Mouse (Mus musculus) hindbrain, embryonic 12.5 days (tissue): ENCODE results near the gene Mta1. TPM values are rescaled to one million over a fixed set of nuclear protein-coding genes. Genes with fewer than 3 reads are reported as not detected.
A peak's percentile ranks its signal among the peaks of the same experiment; 100 is the strongest.

Experiments
- ATAC-seq: fragments of 200-750 bp; cut with Nextera tagmentation; 2 replicates; pipeline ENCODE4 v1.8.0; 2017; ENCODE audit warnings: moderate TSS enrichment; ENCODE audit not compliant: low FRiP score
- H3K27ac ChIP-seq: fragments of 300-500 bp; sonication (generic); 2 replicates; pipeline ENCODE4 v1.5.1; 2016; ENCODE audit warnings: mild to moderate bottlenecking
- H3K27me3 ChIP-seq: fragments of 300-500 bp; sonication (generic); 2 replicates; pipeline ENCODE4 v1.6.1; 2016; ENCODE audit warnings: mild to moderate bottlenecking
- H3K36me3 ChIP-seq: fragments of 300-500 bp; sonication (generic); 2 replicates; pipeline ENCODE4 v1.6.1; 2016; ENCODE audit warnings: mild to moderate bottlenecking
- H3K4me1 ChIP-seq: fragments of 300-500 bp; sonication (generic); 2 replicates; pipeline ENCODE4 v1.6.1; 2016
- H3K4me2 ChIP-seq: fragments of 300-500 bp; sonication (generic); replicated peaks from 2 replicates; pipeline ENCODE4 v1.6.1; 2016; ENCODE audit warnings: mild to moderate bottlenecking
- H3K4me3 ChIP-seq: fragments of 300-500 bp; sonication (generic); 2 replicates; pipeline ENCODE4 v1.5.1; 2016; ENCODE audit warnings: mild to moderate bottlenecking
- H3K9ac ChIP-seq: fragments of 300-500 bp; sonication (generic); 2 replicates; pipeline ENCODE4 v1.6.1; 2016; ENCODE audit warnings: mild to moderate bottlenecking, moderate library complexity
- H3K9me3 ChIP-seq: fragments of 300-500 bp; sonication (generic); replicated peaks from 2 replicates; pipeline ENCODE4 v1.6.1; 2016; ENCODE audit warnings: mild to moderate bottlenecking
- WGBS: fragments of 180-500 bp; shearing (Covaris S2); methylation state at CpG from one replicate; pipeline ENCODE4 v1.1.7; 2016; 5-methylcytosine and 5-hydroxymethylcytosine counted together
- polyA plus RNA-seq: library from polyadenylated mRNA; unstranded; fragments of >200 nt; fragmentation: Nextera tagmentation; extraction: Ambion mirVana; gene quantifications from 2 replicates; pipeline ENCODE4 v1.2.1, GENCODE M21; 2016

The Mta1 gene
- polyA plus RNA-seq, 1 experiment from 2014 or later, result 18.9 TPM

- Histone ChIP-seq H3K9me3 (no peaks in the 10 kb centered on the region), H3K9ac (no peak overlapping the region), H3K27me3 (peaks cover 28% of the 10 kb centered on the region), H3K36me3 (peaks cover 26% of the 10 kb centered on the region), H3K4me2 (no peak overlapping the region), H3K4me1 (peaks cover 51% of the 10 kb centered on the region), H3K27ac (no peak overlapping the region), H3K4me3 (no peak overlapping the region)
- no peak for ATAC-seq
- WGBS, result 94% methylated on average over 16 of the region's 16 CpGs
Measured at GRCm38 (mm10) chr12:113144886-113145285, 46.8 kb downstream of the Mta1 start.

- no peaks in the 10 kb centered on the region for H3K9me3 ChIP-seq
- H3K4me2 ChIP-seq, result no peak overlapping the region
- H3K27me3 ChIP-seq, result peaks cover 35% of the 10 kb centered on the region
- peaks cover 26% of the 10 kb centered on the region for H3K36me3 ChIP-seq
- no peak overlapping the region for H3K9ac ChIP-seq
- ATAC-seq, result peak; percentile 17; the same call in 1 of the 2 replicates
- no peak overlapping the region for H3K4me3 ChIP-seq
- H3K4me1 ChIP-seq, result peaks cover 50% of the 10 kb centered on the region
- no peak overlapping the region for H3K27ac ChIP-seq
- WGBS, result 85% methylated on average over 5 of the region's 5 CpGs
Measured at GRCm38 (mm10) chr12:113145591-113145990, 47.5 kb downstream of the Mta1 start.

GRCm38 (mm10) chr12:113146112-113147057 lies 48.3 kb downstream of the Mta1 start, which contains the start of gene Crip1:
Crip1 (plus strand) TSS chr12:113146316.
- Histone ChIP-seq H3K36me3 (peaks cover 26% of the 10 kb centered on the region), H3K9ac (peak within 1 kb of the TSS; percentile 33; the same call in 1 of the 2 replicates), H3K27ac (peak within 1 kb of the TSS; percentile 49; the same call in 1 of the 2 replicates), H3K4me1 (peaks cover 49% of the 10 kb centered on the region), H3K27me3 (peaks cover 37% of the 10 kb centered on the region), H3K4me2 (peak within 1 kb of the TSS; percentile 32), H3K4me3 (peak within 1 kb of the TSS; percentile 9; the same call in 1 of the 2 replicates), H3K9me3 (no peaks in the 10 kb centered on the region)
- ATAC-seq, result no peak; the same call in 1 of the 2 replicates
- WGBS, result 9% methylated on average over 45 of the region's 45 CpGs

- 81% methylated on average over 8 of the region's 8 CpGs for WGBS
- no peak overlapping the region for H3K4me3 ChIP-seq
- no peak overlapping the region for H3K9ac ChIP-seq
- H3K4me1 ChIP-seq, result peaks cover 48% of the 10 kb centered on the region
- no peak overlapping the region for H3K27ac ChIP-seq
- H3K9me3 ChIP-seq, result no peaks in the 10 kb centered on the region
- H3K36me3 ChIP-seq, result peaks cover 26% of the 10 kb centered on the region
- ATAC-seq, result no peak
- H3K4me2 ChIP-seq, result no peak overlapping the region
- peaks cover 44% of the 10 kb centered on the region for H3K27me3 ChIP-seq
Measured at GRCm38 (mm10) chr12:113147481-113147880, 49.4 kb downstream of the Mta1 start.

- no peak overlapping the region for H3K9ac ChIP-seq
- ATAC-seq, result no peak
- H3K36me3 ChIP-seq, result peaks cover 24% of the 10 kb centered on the region
- no peaks in the 10 kb centered on the region for H3K9me3 ChIP-seq
- no peak overlapping the region for H3K27ac ChIP-seq
- 43% methylated on average over 16 of the region's 16 CpGs for whole genome bisulfite sequencing
- H3K4me3 ChIP-seq, result no peak overlapping the region
- peaks cover 38% of the 10 kb centered on the region for H3K4me1 ChIP-seq
- H3K27me3 ChIP-seq, result peaks cover 51% of the 10 kb centered on the region
- H3K4me2 ChIP-seq, result no peak overlapping the region
Measured at GRCm38 (mm10) chr12:113148381-113149035, 50.4 kb downstream of the Mta1 start.

- no peak overlapping the region for H3K4me2 ChIP-seq
- H3K27me3 ChIP-seq, result peaks cover 59% of the 10 kb centered on the region
- no peak overlapping the region for H3K4me3 ChIP-seq
- H3K27ac ChIP-seq, result no peak overlapping the region
- peaks cover 16% of the 10 kb centered on the region for H3K36me3 ChIP-seq
- peaks cover 38% of the 10 kb centered on the region for H3K4me1 ChIP-seq
- no peak overlapping the region for H3K9ac ChIP-seq
- no peak for ATAC-seq
- no peaks in the 10 kb centered on the region for H3K9me3 ChIP-seq
- 55% methylated on average over 4 of the region's 4 CpGs for whole genome bisulfite sequencing
Measured at GRCm38 (mm10) chr12:113149341-113149740, 51.3 kb downstream of the Mta1 start.

GRCm38 (mm10) chr12:113149896-113150295 lies 51.8 kb downstream of the Mta1 start:
- 77% methylated on average over 3 of the region's 3 CpGs for WGBS
- peaks cover 39% of the 10 kb centered on the region for H3K4me1 ChIP-seq
- H3K9ac ChIP-seq, result no peak overlapping the region
- no peak overlapping the region for H3K27ac ChIP-seq
- H3K4me2 ChIP-seq, result no peak overlapping the region
- H3K27me3 ChIP-seq, result peaks cover 61% of the 10 kb centered on the region
- no peaks in the 10 kb centered on the region for H3K9me3 ChIP-seq
- ATAC-seq, result no peak
- H3K4me3 ChIP-seq, result no peak overlapping the region
- H3K36me3 ChIP-seq, result peaks cover 10% of the 10 kb centered on the region

GRCm38 (mm10) chr12:113150591-113150990 lies 52.5 kb downstream of the Mta1 start:
- Histone ChIP-seq H3K36me3 (peaks cover 3% of the 10 kb centered on the region), H3K4me3 (no peak overlapping the region), H3K4me2 (no peak overlapping the region), H3K27ac (no peak overlapping the region), H3K9ac (no peak overlapping the region), H3K27me3 (peaks cover 57% of the 10 kb centered on the region), H3K9me3 (no peaks in the 10 kb centered on the region), H3K4me1 (peaks cover 45% of the 10 kb centered on the region)
- no peak for ATAC-seq
- WGBS, result 83% methylated on average over 4 of the region's 4 CpGs

- H3K4me3 ChIP-seq, result no peak overlapping the region
- peaks cover 43% of the 10 kb centered on the region for H3K4me1 ChIP-seq
- no peak for ATAC-seq
- no peaks in the 10 kb centered on the region for H3K9me3 ChIP-seq
- H3K9ac ChIP-seq, result no peak overlapping the region
- H3K4me2 ChIP-seq, result peak overlapping the region; percentile 70
- WGBS, result 80% methylated on average over 8 of the region's 8 CpGs
- H3K27me3 ChIP-seq, result peaks cover 57% of the 10 kb centered on the region
- no peaks in the 10 kb centered on the region for H3K36me3 ChIP-seq
- no peak overlapping the region for H3K27ac ChIP-seq
Measured at GRCm38 (mm10) chr12:113151046-113151445, 53.0 kb downstream of the Mta1 start.

- Histone ChIP-seq H3K27me3 (peaks cover 50% of the 10 kb centered on the region), H3K36me3 (no peaks in the 10 kb centered on the region), H3K4me2 (peak overlapping the region; percentile 70), H3K4me1 (peaks cover 39% of the 10 kb centered on the region), H3K27ac (no peak overlapping the region), H3K9me3 (no peaks in the 10 kb centered on the region), H3K4me3 (peak overlapping the region; percentile 39), H3K9ac (0 out of 2 replicates have a peak overlapping the region, but pooled peaks have one; percentile 28)
- WGBS, result 1% methylated on average over 36 of the region's 36 CpGs
- no peak for ATAC-seq
Measured at GRCm38 (mm10) chr12:113151661-113152271, 53.7 kb downstream of the Mta1 start.

GRCm38 (mm10) chr12:113152272-113152661 lies 54.2 kb downstream of the Mta1 start:
- 24% methylated on average over 19 of the region's 19 CpGs for WGBS
- Histone ChIP-seq H3K4me3 (peak overlapping the region; percentile 39), H3K27ac (no peak overlapping the region), H3K27me3 (peaks cover 50% of the 10 kb centered on the region), H3K36me3 (no peaks in the 10 kb centered on the region), H3K9ac (0 out of 2 replicates have a peak overlapping the region, but pooled peaks have one; percentile 25), H3K9me3 (no peaks in the 10 kb centered on the region), H3K4me1 (peaks cover 41% of the 10 kb centered on the region), H3K4me2 (peak overlapping the region; percentile 70)
- ATAC-seq, result no peak

GRCm38 (mm10) chr12:113152991-113153525 lies 55.0 kb downstream of the Mta1 start:
- H3K4me2 ChIP-seq, result no peak overlapping the region
- no peak for ATAC-seq
- no peaks in the 10 kb centered on the region for H3K36me3 ChIP-seq
- H3K9ac ChIP-seq, result no peak overlapping the region
- H3K27me3 ChIP-seq, result peaks cover 50% of the 10 kb centered on the region
- peaks cover 43% of the 10 kb centered on the region for H3K4me1 ChIP-seq
- H3K27ac ChIP-seq, result no peak overlapping the region
- no peaks in the 10 kb centered on the region for H3K9me3 ChIP-seq
- WGBS, result 79% methylated on average over 6 of the region's 6 CpGs
- H3K4me3 ChIP-seq, result no peak overlapping the region
